Mouse (Mus musculus) stomach, embryonic 16.5 days (tissue): ENCODE measurements around the gene Tns4. TPM values are rescaled to one million over a fixed set of nuclear protein-coding genes. Genes with fewer than 3 reads are reported as not detected.

Experiments
- ATAC-seq: fragments of 200-750 bp; cut with Nextera tagmentation; 2 replicates; pipeline ENCODE4 v1.8.0; 2017; ENCODE audit warnings: moderate number of reproducible peaks, moderate TSS enrichment; ENCODE audit not compliant: insufficient read depth, low FRiP score
- H3K27ac ChIP-seq: fragments of 300-500 bp; sonication (generic); 2 replicates; pipeline ENCODE4 v1.5.1; 2014; ENCODE audit warnings: low read length
- H3K27me3 ChIP-seq: fragments of 300-500 bp; sonication (generic); 2 replicates; pipeline ENCODE4 v1.6.1; 2014; ENCODE audit warnings: low read length, control low read depth, mixed read lengths; ENCODE audit not compliant: control insufficient read depth, insufficient read depth
- H3K36me3 ChIP-seq: fragments of 300-500 bp; sonication (generic); 2 replicates; pipeline ENCODE4 v1.6.1; 2014; ENCODE audit warnings: low read length; ENCODE audit not compliant: control insufficient read depth, insufficient read depth
- H3K4me1 ChIP-seq: fragments of 300-500 bp; sonication (generic); 2 replicates; pipeline ENCODE4 v1.6.1; 2014; ENCODE audit warnings: low read length, control low read depth, mixed read lengths; ENCODE audit not compliant: control insufficient read depth, insufficient read depth
- H3K4me2 ChIP-seq: fragments of 300-500 bp; sonication (generic); 2 replicates; pipeline ENCODE4 v1.6.1; 2014; ENCODE audit warnings: low read depth, low read length, mixed read lengths
- H3K4me3 ChIP-seq: fragments of 300-500 bp; sonication (generic); replicated peaks from 2 replicates; pipeline ENCODE4 v1.5.1; 2014; ENCODE audit warnings: mild to moderate bottlenecking, low read length
- H3K9ac ChIP-seq: fragments of 300-500 bp; sonication (generic); 2 replicates; pipeline ENCODE4 v1.6.1; 2014; ENCODE audit warnings: low read length
- H3K9me3 ChIP-seq: fragments of 300-500 bp; sonication (generic); replicated peaks from 2 replicates; pipeline ENCODE4 v1.6.1; 2016; ENCODE audit warnings: low read length, control low read depth; ENCODE audit not compliant: control insufficient read depth
- WGBS: fragments of 180-500 bp; shearing (Covaris S2); extraction: QIAGEN DNeasy Blood & Tissue Kit; methylation state at CpG from one replicate; pipeline ENCODE4 v1.1.7; 2014; 5-methylcytosine and 5-hydroxymethylcytosine counted together
- polyA plus RNA-seq: library from polyadenylated mRNA; unstranded; fragments of >200 nt; fragmentation: Nextera tagmentation; extraction: Ambion mirVana; gene quantifications from 2 replicates; pipeline ENCODE4 v1.2.1, GENCODE M21; 2015

Gene Tns4
- polyA plus RNA-seq, 1 experiment from 2014 or later: 1.8 TPM

GRCm38 (mm10) chr11:99047643-99048042, 41.5 kb downstream of the Tns4 start:
- peaks cover 43% of the 10 kb centered on the region for H3K4me1 ChIP-seq
- H3K36me3 ChIP-seq: peaks cover 18% of the 10 kb centered on the region; the same call in 1 of the 2 replicates
- H3K4me2 ChIP-seq: peak overlapping the region; percentile 3; the same call in 1 of the 2 replicates
- no peaks in the 10 kb centered on the region for H3K9me3 ChIP-seq
- 38% methylated on average over 2 of the region's 2 CpGs for WGBS
- peak; percentile 49; the same call in 1 of the 2 replicates for ATAC-seq
- no peaks in the 10 kb centered on the region for H3K27me3 ChIP-seq
- peak overlapping the region; percentile 48 for H3K9ac ChIP-seq
- peak overlapping the region; percentile 79 for H3K27ac ChIP-seq
- H3K4me3 ChIP-seq: no peak overlapping the region

- H3K4me1 ChIP-seq: peaks cover 43% of the 10 kb centered on the region
- no peaks in the 10 kb centered on the region for H3K9me3 ChIP-seq
- no peaks in the 10 kb centered on the region for H3K27me3 ChIP-seq
- H3K27ac ChIP-seq: peak overlapping the region; percentile 79
- H3K9ac ChIP-seq: peak overlapping the region; percentile 48
- H3K4me2 ChIP-seq: peak overlapping the region; percentile 3; the same call in 1 of the 2 replicates
- H3K4me3 ChIP-seq: no peak overlapping the region
- 34% methylated on average over 5 of the region's 5 CpGs for WGBS
- peaks cover 17% of the 10 kb centered on the region; the same call in 1 of the 2 replicates for H3K36me3 ChIP-seq
- ATAC-seq: peak; percentile 74
These were observed 42.0 kb downstream of the Tns4 start for GRCm38 (mm10) chr11:99047120-99047519.

GRCm38 (mm10) chr11:99045159-99045889, 43.8 kb downstream of the Tns4 start:
- Histone ChIP-seq H3K4me2 (peak overlapping the region; percentile 23; the same call in 1 of the 2 replicates), H3K9me3 (no peaks in the 10 kb centered on the region), H3K27ac (no peak overlapping the region), H3K4me3 (0 out of 2 replicates have a peak overlapping the region, but pooled peaks have one; percentile 4), H3K27me3 (no peaks in the 10 kb centered on the region), H3K4me1 (peaks cover 43% of the 10 kb centered on the region), H3K9ac (peak overlapping the region; percentile 19; the same call in 1 of the 2 replicates), H3K36me3 (peaks cover 11% of the 10 kb centered on the region; the same call in 1 of the 2 replicates)
- 48% methylated on average over 12 of the region's 12 CpGs for WGBS
- no peak for ATAC-seq

- WGBS: 63% methylated on average over 5 of the region's 5 CpGs
- Histone ChIP-seq H3K9me3 (no peaks in the 10 kb centered on the region), H3K9ac (no peak overlapping the region), H3K27me3 (no peaks in the 10 kb centered on the region), H3K27ac (no peak overlapping the region), H3K4me3 (no peak overlapping the region), H3K4me1 (peaks cover 43% of the 10 kb centered on the region), H3K4me2 (peak overlapping the region; percentile 23; the same call in 1 of the 2 replicates), H3K36me3 (peaks cover 5% of the 10 kb centered on the region; the same call in 1 of the 2 replicates)
- ATAC-seq: no peak
These were observed 44.8 kb downstream of the Tns4 start for GRCm38 (mm10) chr11:99044306-99044705.

- Histone ChIP-seq H3K27me3 (no peaks in the 10 kb centered on the region), H3K9me3 (no peaks in the 10 kb centered on the region), H3K27ac (no peak overlapping the region), H3K4me2 (peak overlapping the region; percentile 38), H3K4me3 (peak overlapping the region; percentile 6), H3K4me1 (peaks cover 43% of the 10 kb centered on the region), H3K36me3 (no peaks in the 10 kb centered on the region), H3K9ac (no peak overlapping the region)
- 54% methylated on average over 6 of the region's 6 CpGs for WGBS
- no peak for ATAC-seq
These were observed 45.5 kb downstream of the Tns4 start for GRCm38 (mm10) chr11:99043632-99044031.

- H3K4me3 ChIP-seq: peak overlapping the region; percentile 61
- H3K27ac ChIP-seq: peak overlapping the region; percentile 89
- no peaks in the 10 kb centered on the region for H3K36me3 ChIP-seq
- no peak for ATAC-seq
- WGBS: 25% methylated on average over 12 of the region's 12 CpGs
- no peaks in the 10 kb centered on the region for H3K9me3 ChIP-seq
- no peaks in the 10 kb centered on the region for H3K27me3 ChIP-seq
- peak overlapping the region; percentile 88 for H3K9ac ChIP-seq
- H3K4me1 ChIP-seq: peaks cover 39% of the 10 kb centered on the region
- H3K4me2 ChIP-seq: peak overlapping the region; percentile 92
These were observed 46.2 kb downstream of the Tns4 start for GRCm38 (mm10) chr11:99042834-99043431.

GRCm38 (mm10) chr11:99041841-99042780, 47.0 kb downstream of the Tns4 start:
- Histone ChIP-seq H3K4me1 (peaks cover 34% of the 10 kb centered on the region), H3K9me3 (no peaks in the 10 kb centered on the region), H3K36me3 (no peaks in the 10 kb centered on the region), H3K27me3 (no peaks in the 10 kb centered on the region), H3K4me3 (peak overlapping the region; percentile 61), H3K9ac (peak overlapping the region; percentile 88), H3K4me2 (peak overlapping the region; percentile 92), H3K27ac (peak overlapping the region; percentile 89)
- no peak for ATAC-seq
- WGBS: 24% methylated on average over 16 of the region's 16 CpGs

GRCm38 (mm10) chr11:99041051-99041729, 47.9 kb downstream of the Tns4 start, which contains the start of gene Igfbp4:
Gene Igfbp4, plus strand, starts transcription at chr11:99041244.
- H3K36me3 ChIP-seq: no peaks in the 10 kb centered on the region
- peak; percentile 85 for ATAC-seq
- under 1% methylated on average over 62 of the region's 63 CpGs for WGBS
- no peaks in the 10 kb centered on the region for H3K9me3 ChIP-seq
- peak within 1 kb of the TSS; percentile 92 for H3K4me2 ChIP-seq
- H3K27me3 ChIP-seq: no peaks in the 10 kb centered on the region
- peaks cover 27% of the 10 kb centered on the region for H3K4me1 ChIP-seq
- H3K4me3 ChIP-seq: peak within 1 kb of the TSS; percentile 61
- H3K27ac ChIP-seq: peak within 1 kb of the TSS; percentile 89
- peak within 1 kb of the TSS; percentile 88 for H3K9ac ChIP-seq
